Mouse (Mus musculus): ENCODE results near the gene Prkci.
A peak's percentile ranks its signal among the peaks of the same experiment; 100 is the strongest.

Prkci gene

GRCm38 (mm10) chr3:30994859-30995258 is 688 bp upstream of the Prkci start:
- DNase-seq (ENCODE audit: low spot score in 2 of 2): no peak

GRCm38 (mm10) chr3:30995899-30996687 is 546 bp downstream of the Prkci start:
- DNase-seq (ENCODE audit: low spot score in 2 of 2): no peak

DNA sequence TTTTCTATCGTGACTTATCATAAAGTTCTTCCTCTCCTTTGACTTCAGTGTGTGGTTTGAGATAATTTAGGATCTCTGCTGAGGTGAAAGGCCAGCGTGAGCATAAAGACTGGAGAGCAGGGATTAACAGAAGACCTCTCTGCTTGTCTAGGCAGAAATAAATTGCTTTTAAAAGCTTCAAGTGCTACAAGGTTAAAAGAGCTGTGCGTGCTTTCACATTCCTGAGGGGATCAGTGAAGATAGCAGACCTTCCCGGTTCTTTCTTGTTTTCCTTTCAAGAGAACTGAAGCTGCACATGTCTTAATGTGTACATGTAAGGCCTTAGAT is 1.1 kb downstream of the Prkci start:
- DNase-seq (ENCODE audit: low spot score in 2 of 2): no peak

DNA sequence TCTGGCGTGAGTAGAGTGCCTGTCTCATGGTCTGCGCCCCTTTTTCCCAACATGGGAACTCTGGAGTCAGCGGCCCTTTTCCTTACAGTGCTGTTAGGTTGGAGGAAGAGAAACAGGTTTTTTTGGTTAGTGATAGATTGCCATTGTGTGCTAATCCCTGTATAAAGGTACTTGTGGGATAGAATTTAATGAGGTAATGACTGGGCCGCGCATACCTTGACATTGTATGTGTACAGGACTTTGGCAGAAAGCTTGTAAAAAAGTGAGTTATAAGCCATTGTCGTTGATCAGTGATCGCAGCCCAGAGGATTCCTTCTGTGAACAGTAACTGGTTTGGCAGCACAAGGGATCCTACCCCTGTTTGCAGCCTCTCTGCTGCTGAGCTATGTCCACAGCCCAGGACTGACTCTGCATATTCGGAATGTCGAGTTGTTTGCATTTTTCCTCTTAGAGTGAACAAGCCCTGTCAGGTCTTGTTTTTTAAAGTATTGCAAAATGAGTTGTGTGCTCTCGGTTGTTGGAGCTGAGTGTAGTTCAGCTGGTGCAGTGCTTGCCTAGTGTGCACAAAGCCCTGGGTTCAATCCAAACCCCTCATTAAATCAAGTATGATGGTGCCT is 4.0 kb downstream of the Prkci start:
- no peak for DNase-seq (ENCODE audit: low spot score in 2 of 2)

GRCm38 (mm10) chr3:31000018-31000407 is 4.5 kb downstream of the Prkci start:
- peak in 1 of 2 experiments; percentile 12 for DNase-seq (ENCODE audit: low spot score in 2 of 2)

DNA sequence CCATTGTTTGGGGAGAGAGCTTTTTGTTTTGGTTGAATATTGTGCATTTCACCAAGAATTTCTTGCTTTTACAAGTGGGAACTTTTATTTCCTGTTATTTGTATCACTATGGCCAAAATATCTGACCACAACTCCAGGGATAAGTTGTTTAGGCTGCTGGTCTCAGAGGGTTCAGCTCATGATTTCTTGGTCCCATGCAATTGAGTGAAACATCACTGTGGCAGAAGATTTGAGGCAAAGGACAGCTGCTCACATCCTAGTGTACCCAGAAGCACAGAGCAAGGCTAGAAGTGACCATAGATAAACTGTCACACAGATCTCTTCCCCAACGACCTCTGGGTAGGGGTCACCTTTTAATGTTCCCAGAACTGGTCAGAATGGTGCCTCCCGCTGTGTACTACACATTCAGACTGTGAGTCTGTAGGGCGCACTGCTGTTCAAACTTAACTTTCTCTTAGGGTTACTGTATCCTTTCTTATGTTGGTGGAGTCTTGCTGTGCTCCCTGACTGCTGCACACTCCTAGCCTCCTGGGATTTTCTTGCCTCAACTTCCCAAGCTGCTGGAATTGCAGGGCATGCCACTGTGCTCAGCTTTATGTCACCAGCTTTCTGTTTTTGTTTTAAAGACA is 5.6 kb downstream of the Prkci start:
- DNase-seq (ENCODE audit: low spot score in 2 of 2): no peak

DNA sequence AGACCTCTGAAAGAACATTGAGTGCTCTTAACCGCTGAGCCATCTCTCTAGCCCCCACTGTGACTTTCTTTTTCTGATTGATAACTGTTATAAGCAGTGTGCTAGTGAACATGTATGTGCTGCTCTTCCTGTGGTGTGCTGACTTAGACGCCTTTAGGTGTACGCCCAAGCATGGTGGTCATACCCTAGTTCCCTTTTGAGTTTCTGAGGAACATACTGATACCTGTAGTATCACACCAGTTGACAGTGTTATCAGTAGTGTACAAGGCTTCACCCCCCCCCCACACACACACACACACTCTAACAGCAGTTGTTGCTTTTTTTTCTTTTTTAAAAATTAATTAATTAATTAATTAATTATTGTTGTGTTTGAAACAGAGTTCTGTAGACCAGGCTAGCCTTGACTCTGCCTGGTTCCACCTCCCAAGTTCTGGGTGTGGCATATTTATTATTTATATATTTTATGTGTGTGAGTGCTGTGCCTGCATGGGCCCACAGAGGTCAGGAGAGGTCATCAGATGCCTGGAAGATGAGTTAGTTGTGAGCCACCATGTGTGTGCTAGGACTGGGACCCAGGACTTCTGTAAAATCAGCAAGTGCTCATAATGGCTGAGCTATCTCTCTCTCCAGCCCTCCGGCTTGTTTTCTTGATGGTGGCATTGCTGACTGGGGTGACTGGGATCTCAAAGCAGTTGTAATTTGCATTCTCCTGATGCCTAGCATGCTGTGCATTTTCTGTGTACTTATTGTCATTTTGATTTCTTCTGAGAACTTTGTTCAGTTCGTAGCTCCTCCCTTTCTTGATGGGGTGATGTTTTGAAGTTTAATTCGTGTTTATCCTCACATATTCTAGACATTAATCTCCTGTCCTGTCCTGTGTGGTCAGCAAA is 9.0 kb downstream of the Prkci start:
- no peak for DNase-seq (ENCODE audit: low spot score in 2 of 2)

DNA sequence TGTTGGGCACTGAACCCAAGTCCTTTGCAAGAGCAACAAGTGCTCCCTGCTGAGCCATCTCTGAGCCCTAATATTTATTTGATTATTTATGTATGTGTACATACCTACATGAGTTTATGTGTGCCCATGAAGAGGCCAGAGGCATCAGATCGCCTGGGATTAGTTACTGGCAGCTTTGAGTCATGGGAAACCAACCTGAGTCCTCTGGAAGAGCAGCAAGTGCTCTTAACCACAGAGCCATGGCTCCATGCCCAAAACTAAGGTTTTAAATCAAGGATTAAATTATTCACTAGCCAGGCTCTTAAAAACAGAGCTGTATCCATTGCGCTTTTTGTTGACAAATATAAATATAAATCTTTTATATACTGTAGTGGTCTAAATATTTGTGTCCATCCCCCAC is 18.8 kb downstream of the Prkci start:
- no peak for DNase-seq (ENCODE audit: low spot score in 2 of 2)

- DNase-seq (ENCODE audit: low spot score in 2 of 2): no peak
Observed at GRCm38 (mm10) chr3:31015682-31016443, 20.3 kb downstream of the Prkci start.

- DNase-seq (ENCODE audit: low spot score in 2 of 2): no peak
Observed at GRCm38 (mm10) chr3:31016594-31017196, 21.1 kb downstream of the Prkci start.

DNA sequence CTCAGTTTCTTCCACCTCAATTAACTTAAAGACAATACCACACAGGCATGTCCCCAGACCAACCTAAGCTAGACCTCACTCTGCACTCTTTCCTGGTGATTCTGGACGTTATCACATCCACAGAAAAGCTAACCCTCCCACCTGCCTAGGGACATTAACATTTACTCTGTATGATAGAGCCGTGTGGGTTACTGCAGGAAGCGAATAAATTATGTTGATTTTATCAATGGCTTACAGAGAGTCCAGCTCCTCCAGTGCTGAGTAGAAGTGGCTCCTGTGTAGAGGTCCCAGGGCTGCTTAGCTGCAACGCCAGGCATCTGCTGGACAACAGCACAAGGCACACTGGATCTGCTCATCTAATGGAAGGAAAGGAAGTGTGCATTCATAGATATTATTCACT is 22.1 kb downstream of the Prkci start:
- DNase-seq (ENCODE audit: low spot score in 2 of 2): no peak

DNA sequence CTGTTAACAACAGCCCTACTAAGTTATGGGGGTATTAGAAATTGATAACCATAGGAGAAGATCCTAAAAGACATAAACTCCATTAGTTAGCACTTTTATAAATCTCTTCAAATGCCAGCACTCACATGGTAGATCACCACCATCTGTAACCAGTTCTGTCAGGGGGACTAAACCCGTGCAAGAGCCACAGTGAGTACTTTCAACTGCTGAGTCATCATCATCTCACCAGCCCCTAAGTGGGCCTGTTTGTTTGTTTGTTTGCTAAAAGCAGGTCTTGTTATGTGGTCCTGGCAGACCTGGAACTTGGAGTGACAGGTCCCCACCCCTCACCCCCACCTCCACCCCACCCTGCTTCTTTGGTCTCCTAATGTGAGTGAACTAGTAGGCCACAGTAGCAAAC is 23.7 kb downstream of the Prkci start:
- DNase-seq (ENCODE audit: low spot score in 2 of 2): no peak

DNA sequence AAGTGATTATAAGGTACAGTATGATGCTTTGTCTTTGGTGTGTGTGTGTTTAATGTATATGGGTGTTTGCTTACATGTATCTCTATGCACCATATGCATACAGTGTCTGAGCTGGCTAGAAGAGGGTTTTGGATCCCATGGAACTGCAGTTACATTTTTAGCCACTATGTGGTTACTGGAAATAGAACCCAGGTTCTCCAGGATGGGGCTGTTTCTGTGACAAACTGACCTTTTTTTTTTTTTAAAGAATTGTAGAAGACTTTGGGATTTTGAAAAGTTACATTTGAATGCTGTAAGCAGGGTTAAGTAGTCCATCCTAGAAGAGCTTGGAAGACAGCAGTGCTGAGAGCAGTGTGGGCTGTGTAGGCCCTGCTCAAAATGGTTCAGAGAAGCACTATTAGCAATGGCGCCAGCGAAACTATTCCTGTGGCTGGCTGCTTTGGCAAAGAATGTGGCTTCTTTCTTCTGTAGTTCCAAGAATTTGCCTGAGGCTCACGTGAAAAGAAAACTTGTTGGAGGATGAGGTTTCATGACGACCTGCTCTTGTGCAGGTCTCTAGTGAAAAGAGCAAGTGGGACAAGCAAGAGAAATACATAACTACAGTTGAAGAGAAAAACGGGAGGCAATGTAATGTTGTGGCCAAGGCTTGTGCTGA is 24.4 kb downstream of the Prkci start:
- no peak for DNase-seq (ENCODE audit: low spot score in 2 of 2)

DNA sequence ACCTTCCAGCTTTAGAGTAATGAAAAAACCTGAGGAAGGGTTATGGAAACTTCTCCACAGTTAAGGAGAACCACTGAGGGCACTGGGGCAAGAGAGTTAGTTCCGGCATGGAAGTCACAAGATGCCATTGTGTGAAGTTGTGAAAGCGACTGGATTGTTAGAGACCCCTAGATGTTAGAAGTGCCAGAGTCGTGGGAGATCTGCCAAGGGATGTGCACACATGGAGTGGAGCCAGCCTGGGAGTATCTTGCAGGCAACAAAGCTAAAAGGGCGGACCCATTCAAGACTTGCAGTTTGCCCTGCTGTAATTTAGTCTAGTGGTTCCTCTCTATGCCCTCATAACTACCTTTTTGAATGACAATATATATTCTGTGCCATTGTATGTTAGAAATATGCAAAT is 25.1 kb downstream of the Prkci start:
- no peak for DNase-seq (ENCODE audit: low spot score in 2 of 2)

- DNase-seq (ENCODE audit: low spot score in 2 of 2): no peak
Observed at GRCm38 (mm10) chr3:31022895-31023436, 27.4 kb downstream of the Prkci start.

DNA sequence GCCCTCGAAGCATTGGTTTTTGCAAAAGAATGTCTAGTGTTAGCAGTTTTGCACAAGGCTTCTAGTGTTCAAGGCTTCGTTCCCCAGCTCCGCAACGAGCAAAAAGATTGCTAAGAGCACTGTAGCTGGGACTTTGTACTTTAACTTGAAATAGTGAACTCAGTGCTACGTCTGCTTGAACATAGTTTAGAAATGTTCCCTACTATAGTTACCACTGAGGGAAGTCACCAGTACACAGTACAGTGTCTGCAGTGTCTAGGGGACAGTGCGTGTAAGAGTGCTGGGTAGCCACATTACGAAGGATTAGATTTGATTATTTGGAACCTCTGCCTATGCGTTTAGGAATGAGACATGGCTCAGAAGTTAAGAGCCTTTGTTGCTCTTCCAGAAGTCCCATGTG is 32.2 kb downstream of the Prkci start:
- DNase-seq (ENCODE audit: low spot score in 2 of 2): no peak

DNA sequence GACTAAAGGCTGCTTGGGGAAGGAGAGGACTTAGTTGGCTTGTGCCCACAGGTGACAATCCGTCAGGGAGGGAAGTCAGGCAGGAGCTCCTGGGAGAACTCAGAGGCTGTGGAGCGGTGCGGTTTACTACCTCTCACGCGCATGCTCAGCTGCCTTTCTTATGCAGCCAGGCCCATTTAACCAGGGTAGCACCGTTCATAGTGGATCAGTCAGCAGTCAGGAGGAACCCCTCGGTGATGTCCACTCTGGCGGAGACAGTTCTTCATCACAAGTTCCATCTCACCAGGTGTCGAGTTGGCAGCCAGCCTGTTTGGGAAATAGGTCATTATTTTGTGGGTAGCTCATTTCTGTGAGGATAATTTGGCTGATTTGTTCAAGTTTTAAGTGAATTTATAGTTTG is 36.1 kb downstream of the Prkci start:
- DNase-seq (ENCODE audit: low spot score in 2 of 2): no peak

DNA sequence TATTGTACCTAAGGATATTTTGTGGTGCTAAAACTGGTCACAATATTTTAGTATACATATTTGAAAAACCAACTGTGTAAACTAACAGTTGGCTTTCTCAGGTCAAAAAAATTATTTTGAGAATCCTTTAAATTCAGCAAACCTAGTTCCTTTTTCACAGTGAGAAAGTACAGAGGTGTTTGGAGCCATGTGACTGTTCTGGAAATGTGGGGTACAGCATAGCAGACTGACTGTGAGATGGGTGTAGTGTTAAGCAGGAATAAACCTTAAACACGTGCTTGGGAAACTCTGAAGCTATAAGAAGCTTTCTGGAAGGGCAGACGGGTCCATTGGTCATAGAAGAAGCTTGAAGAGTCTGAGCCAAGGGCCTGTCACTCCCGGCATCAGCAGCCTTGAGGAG is 38.1 kb downstream of the Prkci start:
- no peak for DNase-seq (ENCODE audit: low spot score in 2 of 2)

- DNase-seq (ENCODE audit: low spot score in 2 of 2): no peak
Observed at GRCm38 (mm10) chr3:31037851-31038250, 42.3 kb downstream of the Prkci start.

DNA sequence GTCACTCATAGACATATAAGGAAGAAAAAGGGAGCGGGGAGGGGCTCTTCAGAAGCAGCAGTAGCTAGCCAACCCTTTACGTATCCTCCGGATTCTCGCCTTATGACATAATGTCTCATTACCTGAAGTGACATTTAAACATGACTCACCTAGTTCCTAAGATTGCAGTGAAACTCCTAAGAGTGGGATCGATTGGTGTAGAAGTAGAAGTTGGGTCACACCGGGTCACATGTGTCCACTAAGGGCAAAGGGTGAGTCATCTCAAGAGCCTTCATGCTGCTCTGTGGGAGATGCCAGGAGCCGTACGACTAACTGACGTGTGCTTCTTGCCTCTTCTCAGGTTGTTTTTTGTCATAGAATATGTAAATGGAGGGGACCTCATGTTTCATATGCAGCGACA is 43.1 kb downstream of the Prkci start:
- DNase-seq (ENCODE audit: low spot score in 2 of 2): no peak

All from spleen, postnatal 14 days (tissue).